Mouse (Mus musculus) liver, embryonic 15.5 days (tissue): ENCODE results near the gene Pradc1. TPM values are rescaled to one million over a fixed set of nuclear protein-coding genes. Genes with fewer than 3 reads are reported as not detected.
"Not testable (repeated sequence)": the region's sequence is repeated elsewhere in the genome, so short reads cannot be mapped to it uniquely, and the experiment has no call there.

Experiments
- ATAC-seq: fragments of 200-750 bp; cut with Nextera tagmentation; 2 replicates; pipeline ENCODE4 v1.8.0; 2017; ENCODE audit warnings: moderate number of reproducible peaks, mild to moderate bottlenecking, moderate library complexity; ENCODE audit not compliant: insufficient read depth
- H3K27ac ChIP-seq: fragments of 300-500 bp; sonication (generic); replicated peaks from 2 replicates; pipeline ENCODE4 v1.5.1; 2015; ENCODE audit warnings: mild to moderate bottlenecking, inconsistent platforms
- H3K27me3 ChIP-seq: fragments of 300-500 bp; sonication (generic); 2 replicates; pipeline ENCODE4 v1.6.1; 2015; ENCODE audit warnings: mild to moderate bottlenecking, inconsistent platforms
- H3K36me3 ChIP-seq: fragments of 300-500 bp; sonication (generic); replicated peaks from 2 replicates; pipeline ENCODE4 v1.6.1; 2015; ENCODE audit warnings: moderate library complexity, mild to moderate bottlenecking, inconsistent platforms
- H3K4me1 ChIP-seq: fragments of 300-500 bp; sonication (generic); replicated peaks from 2 replicates; pipeline ENCODE4 v1.6.1; 2015; ENCODE audit warnings: inconsistent platforms
- H3K4me2 ChIP-seq: fragments of 300-500 bp; sonication (generic); 2 replicates; pipeline ENCODE4 v1.6.1; 2015; ENCODE audit warnings: moderate library complexity, mild to moderate bottlenecking, inconsistent platforms
- H3K4me3 ChIP-seq: fragments of 300-500 bp; sonication (generic); replicated peaks from 2 replicates; pipeline ENCODE4 v1.5.1; 2015; ENCODE audit warnings: mild to moderate bottlenecking, inconsistent platforms
- H3K9ac ChIP-seq: fragments of 300-500 bp; sonication (generic); 2 replicates; pipeline ENCODE4 v1.6.1; 2015; ENCODE audit warnings: moderate library complexity, mild to moderate bottlenecking, inconsistent platforms
- H3K9me3 ChIP-seq: fragments of 300-500 bp; sonication (generic); replicated peaks from 2 replicates; pipeline ENCODE4 v1.6.1; 2016; ENCODE audit warnings: inconsistent platforms
- WGBS: fragments of 180-500 bp; shearing (Covaris S2); methylation state at CpG from one replicate; pipeline ENCODE4 v1.1.7; 2015; ENCODE audit warnings: mixed read lengths; ENCODE audit not compliant: insufficient replicate concordance; 5-methylcytosine and 5-hydroxymethylcytosine counted together
- polyA plus RNA-seq: library from polyadenylated mRNA; unstranded; fragments of >200 nt; fragmentation: Nextera tagmentation; extraction: Ambion mirVana; gene quantifications from 2 replicates; pipeline ENCODE4 v1.2.1, GENCODE M21; 2015

The Pradc1 gene
- polyA plus RNA-seq, 1 experiment from 2014 or later = 26.8 TPM

DNA sequence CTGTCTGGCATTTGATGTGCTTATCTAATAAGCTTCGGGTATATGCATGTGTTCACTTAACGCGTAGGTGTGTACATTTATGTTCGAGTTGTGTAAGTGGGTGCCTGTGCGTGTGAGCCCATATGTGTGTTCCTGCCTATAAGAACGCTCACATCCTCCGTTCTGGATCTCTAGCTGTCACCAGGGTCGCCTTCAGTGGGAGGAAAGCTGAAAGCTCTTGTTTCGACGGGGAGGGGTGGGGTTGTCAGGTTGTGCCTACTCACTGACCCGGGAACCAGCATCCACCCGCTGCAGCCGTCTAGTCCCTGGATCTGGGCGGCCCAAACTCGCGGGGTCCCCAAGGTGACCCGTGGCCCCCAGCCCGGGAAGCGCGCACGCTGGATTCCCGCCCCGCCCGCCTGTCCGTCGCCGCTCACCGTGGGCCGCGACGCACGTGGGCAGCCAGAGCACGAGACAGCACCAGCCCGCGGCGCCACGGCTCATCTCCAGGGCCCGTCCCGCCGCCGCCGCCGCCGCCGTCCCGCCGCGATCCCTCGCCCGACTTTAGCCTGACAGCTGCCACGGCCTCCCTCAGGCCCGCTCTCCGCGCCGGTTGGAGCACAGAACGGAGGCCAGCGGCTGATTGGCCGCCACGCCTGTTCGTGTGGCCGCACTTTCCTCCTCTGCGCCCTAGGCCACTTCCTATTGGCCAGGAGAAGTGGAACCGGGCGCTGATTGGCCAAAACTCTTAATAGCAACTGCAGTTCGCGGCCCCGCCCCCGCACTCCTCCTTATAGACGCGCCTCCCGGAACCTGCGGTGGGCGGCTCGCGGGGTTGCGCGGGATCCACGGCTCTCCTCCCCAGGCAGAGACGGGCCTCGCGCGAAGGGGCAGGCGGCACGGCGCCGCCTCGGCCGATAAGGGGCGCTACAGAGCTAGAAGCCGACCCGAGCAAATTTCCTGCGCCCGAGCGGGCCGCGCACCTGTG lies 790 bp downstream of the Pradc1 start, which contains the start of gene Cct7:
Cct7 (plus strand) TSS at position 818 of the 967 bp plus-strand sequence.
- peak; percentile 95 for ATAC-seq
- H3K4me3 ChIP-seq = peak within 1 kb of the TSS; percentile 81

DNA sequence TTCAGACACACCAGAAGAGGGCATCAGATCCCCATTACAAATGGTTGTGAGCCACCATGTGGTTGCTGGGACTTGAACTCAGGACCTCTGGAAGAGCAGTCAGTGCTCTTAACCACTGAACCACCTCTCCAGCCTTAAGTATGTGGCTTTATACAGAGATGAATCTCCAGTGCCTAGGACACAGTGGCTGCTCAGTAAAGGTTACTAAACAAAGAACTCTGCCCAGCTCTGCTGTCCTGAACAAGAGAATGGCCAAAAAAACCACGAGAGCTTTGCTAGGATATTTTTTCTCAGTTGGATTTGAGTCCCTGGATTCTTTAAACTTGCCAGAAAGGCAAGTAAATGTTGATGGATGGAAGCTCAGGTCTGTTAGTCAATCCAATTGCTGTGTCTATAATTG lies 1.6 kb downstream of the Pradc1 start:
- not testable (repeated sequence) for ATAC-seq, H3K9me3 ChIP-seq, H3K27me3 ChIP-seq
- Histone ChIP-seq H3K4me1 (peaks cover 41% of the 10 kb centered on the region), H3K27ac (peak overlapping the region; percentile 89; the same call in 1 of the 2 replicates), H3K9ac (peak overlapping the region; percentile 90), H3K36me3 (peaks cover 29% of the 10 kb centered on the region), H3K4me2 (peak overlapping the region; percentile 100), H3K4me3 (peak overlapping the region; percentile 81)
- WGBS = 34% methylated on average over 1 of the region's 1 CpGs

More for the DNA sequence above, 790 bp downstream of the Pradc1 start, which contains the start of gene Cct7:
- H3K4me1 ChIP-seq = peaks cover 47% of the 10 kb centered on the region
- WGBS = under 1% methylated on average over 96 of the region's 96 CpGs
- no peaks in the 10 kb centered on the region for H3K9me3 ChIP-seq
- peak within 1 kb of the TSS; percentile 90 for H3K9ac ChIP-seq
- peak within 1 kb of the TSS; percentile 95 for H3K27ac ChIP-seq
- H3K36me3 ChIP-seq = peaks cover 20% of the 10 kb centered on the region
- peak within 1 kb of the TSS; percentile 100 for H3K4me2 ChIP-seq
- H3K27me3 ChIP-seq = no peaks in the 10 kb centered on the region

DNA sequence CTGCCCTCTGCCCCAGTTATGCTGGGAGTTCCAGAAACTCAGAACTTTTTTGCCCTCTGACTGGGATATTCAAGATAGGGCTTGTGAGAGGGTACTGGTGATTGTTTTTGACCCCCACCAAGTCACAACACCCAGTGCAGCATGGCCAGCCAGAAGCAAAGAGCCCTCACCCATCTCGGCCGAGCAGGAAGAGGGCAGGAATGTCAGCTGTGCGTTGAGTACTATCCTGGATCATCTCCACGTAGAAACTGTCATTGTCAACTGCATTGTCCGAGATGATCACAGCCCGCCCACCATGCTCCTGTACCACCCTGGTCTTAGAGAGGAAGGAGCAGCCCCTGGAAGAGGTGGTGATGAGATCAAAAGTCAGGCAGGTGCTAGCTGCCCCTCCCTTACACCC lies 4.4 kb downstream of the Pradc1 start:
- Histone ChIP-seq H3K27ac (no peak overlapping the region), H3K4me1 (peaks cover 15% of the 10 kb centered on the region), H3K4me2 (no peak overlapping the region), H3K9me3 (no peaks in the 10 kb centered on the region), H3K4me3 (no peak overlapping the region), H3K9ac (no peak overlapping the region), H3K36me3 (peaks cover 41% of the 10 kb centered on the region), H3K27me3 (no peaks in the 10 kb centered on the region)
- no peak for ATAC-seq
- WGBS = 81% methylated on average over 6 of the region's 6 CpGs

DNA sequence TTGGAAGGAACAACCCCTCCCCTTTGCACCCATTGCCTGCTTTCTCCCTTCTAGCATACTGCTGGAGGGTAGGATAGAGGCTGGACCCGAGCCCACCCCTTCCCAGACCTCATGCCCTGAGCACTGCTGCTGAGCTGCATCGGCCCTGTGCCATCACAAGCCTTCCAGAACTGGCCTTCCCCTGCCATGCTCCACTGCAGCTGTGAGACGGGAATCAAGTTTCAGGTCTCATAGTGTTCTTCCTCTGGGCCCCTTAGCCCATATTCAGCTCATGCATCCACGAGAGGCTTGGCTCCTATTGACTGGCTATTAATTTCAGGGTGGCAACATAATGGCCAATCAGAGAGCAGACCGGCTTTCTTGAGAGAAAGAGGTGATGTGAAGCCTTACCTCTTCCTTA lies 6.5 kb downstream of the Pradc1 start:
- Histone ChIP-seq H3K36me3 (peaks cover 56% of the 10 kb centered on the region), H3K27me3 (no peaks in the 10 kb centered on the region), H3K9ac (no peak overlapping the region), H3K4me1 (peaks cover 7% of the 10 kb centered on the region), H3K4me2 (no peak overlapping the region), H3K9me3 (no peaks in the 10 kb centered on the region), H3K4me3 (no peak overlapping the region), H3K27ac (no peak overlapping the region)
- 77% methylated on average over 5 of the region's 5 CpGs for WGBS
- ATAC-seq = no peak

DNA sequence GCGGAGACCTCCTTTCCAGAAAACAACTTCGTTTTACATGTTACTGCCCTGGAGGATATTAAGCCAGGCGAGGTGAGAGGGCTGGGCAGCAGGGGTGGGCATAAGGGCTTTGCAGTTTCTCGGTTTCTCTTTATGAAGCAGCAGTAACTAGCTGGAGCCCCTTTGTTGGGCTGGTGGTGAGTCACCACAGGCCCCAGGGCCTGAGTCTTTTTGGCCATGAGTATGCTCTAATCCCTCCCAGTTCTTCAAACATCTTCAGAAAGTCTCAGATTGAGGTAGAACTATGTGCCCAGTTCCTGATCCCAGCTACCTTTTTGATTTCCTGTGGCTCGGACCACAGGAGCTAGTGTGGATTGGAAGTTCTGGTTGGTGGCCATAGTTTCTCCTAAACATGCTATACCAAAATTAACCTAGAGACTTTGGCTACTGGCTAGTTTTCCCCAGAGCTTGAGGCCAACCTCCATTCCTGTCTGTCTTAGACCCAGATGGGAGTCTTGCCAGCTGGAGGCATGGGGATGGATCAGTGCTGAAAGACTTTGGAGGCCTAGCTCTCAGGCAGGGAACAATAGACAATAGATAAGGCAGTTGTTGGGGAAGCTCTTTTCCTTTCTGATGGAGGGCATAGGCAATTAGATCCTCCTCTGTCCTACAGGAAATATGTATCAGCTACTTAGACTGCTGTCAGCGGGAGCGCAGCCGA lies 7.4 kb downstream of the Pradc1 start:
- no peak for ATAC-seq
- Histone ChIP-seq H3K9me3 (no peaks in the 10 kb centered on the region), H3K4me2 (no peak overlapping the region), H3K27me3 (no peaks in the 10 kb centered on the region), H3K27ac (no peak overlapping the region), H3K4me1 (no peaks in the 10 kb centered on the region), H3K9ac (no peak overlapping the region), H3K4me3 (no peak overlapping the region), H3K36me3 (peaks cover 65% of the 10 kb centered on the region)
- WGBS = 77% methylated on average over 8 of the region's 8 CpGs

DNA sequence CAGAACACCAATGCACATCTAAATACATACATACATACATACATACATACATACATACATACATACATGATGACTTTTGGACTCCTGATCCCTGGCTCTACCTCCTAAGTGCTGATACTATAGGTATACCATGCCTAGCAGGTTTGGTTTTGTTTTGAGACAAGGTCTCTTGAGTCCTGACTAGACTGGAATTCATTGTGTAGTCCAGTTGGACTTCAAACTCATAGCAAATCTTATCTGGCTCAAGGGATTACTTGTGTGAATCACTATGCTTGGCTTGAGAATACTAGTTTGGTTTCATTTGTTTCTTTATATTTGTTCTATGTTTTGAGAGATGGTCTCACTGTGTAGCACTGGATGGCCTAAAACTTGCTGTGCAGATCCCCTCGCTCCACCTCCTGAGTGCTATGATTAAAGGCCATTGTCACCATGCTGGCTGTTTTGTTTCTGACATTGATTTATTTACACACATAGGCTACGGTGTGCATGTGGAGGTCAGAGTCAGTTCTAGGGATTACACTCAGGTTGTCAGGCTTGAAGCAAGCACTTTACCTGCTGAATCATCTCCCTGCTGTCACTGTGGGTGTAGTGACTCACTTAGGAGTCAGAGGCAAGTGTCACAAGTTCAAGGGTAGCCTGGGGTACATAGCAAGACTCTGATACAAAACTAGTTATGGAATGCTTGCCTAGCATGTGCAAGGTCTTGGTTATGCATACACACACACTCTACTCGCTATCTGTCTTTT lies 8.1 kb downstream of the Pradc1 start:
- Histone ChIP-seq H3K36me3 (peaks cover 72% of the 10 kb centered on the region), H3K9ac (no peak overlapping the region), H3K4me2 (no peak overlapping the region), H3K4me3 (no peak overlapping the region), H3K4me1 (no peaks in the 10 kb centered on the region), H3K9me3 (no peaks in the 10 kb centered on the region), H3K27ac (no peak overlapping the region), H3K27me3 (no peaks in the 10 kb centered on the region)
- no peak for ATAC-seq
- WGBS = 74% methylated on average over 3 of the region's 3 CpGs

DNA sequence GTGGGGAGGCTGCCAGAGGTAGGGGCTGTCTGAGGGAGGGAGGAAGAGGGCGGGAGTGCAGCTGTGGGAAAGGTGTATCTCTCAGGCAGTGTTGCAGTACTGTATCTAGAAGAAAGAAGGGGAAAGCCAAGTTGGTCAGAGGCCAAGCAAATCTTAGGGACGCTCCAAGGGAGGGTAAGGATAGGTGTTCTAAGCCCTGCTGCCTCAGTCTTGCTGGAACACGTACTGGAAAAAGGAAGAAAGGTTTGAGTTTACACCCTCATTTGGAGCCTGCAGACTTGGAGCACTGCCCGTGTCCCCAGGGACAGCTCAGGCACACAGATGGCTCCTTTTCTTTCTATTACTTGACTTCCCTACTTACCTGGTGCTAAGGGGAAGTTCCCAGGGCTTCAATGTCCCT lies 10.6 kb downstream of the Pradc1 start:
- no peak for ATAC-seq
- Histone ChIP-seq H3K36me3 (peaks cover 59% of the 10 kb centered on the region), H3K4me2 (no peak overlapping the region), H3K27ac (no peak overlapping the region), H3K9me3 (no peaks in the 10 kb centered on the region), H3K4me3 (no peak overlapping the region), H3K27me3 (no peaks in the 10 kb centered on the region), H3K4me1 (no peaks in the 10 kb centered on the region), H3K9ac (no peak overlapping the region)
- 63% methylated on average over 4 of the region's 4 CpGs for WGBS

DNA sequence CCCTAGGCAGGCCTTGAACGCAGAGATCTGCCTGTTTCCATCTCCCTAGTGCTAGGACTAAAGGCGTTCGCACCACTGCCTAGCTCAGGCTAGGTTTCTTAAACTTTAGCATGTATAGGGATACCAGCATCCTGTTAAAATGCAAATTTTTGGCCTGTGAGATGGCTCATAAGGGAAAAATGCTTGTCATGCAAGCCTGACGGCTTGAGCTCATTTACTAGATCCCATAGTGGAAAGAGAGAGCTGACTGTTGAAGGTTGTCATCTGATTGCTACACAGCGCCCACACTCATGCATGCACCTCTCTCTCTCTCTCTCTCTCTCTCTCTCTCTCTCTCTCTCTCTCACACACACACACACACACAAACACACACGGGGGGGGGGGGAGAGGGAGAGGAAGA lies 15.1 kb downstream of the Pradc1 start:
- H3K9ac ChIP-seq = no peak overlapping the region
- no peak for ATAC-seq
- no peak overlapping the region for H3K4me2 ChIP-seq
- H3K27ac ChIP-seq = no peak overlapping the region
- peaks cover 26% of the 10 kb centered on the region for H3K4me1 ChIP-seq
- no peaks in the 10 kb centered on the region for H3K27me3 ChIP-seq
- H3K36me3 ChIP-seq = peaks cover 35% of the 10 kb centered on the region
- H3K9me3 ChIP-seq = no peaks in the 10 kb centered on the region
- H3K4me3 ChIP-seq = no peak overlapping the region
- WGBS = 70% methylated on average over 5 of the region's 6 CpGs

DNA sequence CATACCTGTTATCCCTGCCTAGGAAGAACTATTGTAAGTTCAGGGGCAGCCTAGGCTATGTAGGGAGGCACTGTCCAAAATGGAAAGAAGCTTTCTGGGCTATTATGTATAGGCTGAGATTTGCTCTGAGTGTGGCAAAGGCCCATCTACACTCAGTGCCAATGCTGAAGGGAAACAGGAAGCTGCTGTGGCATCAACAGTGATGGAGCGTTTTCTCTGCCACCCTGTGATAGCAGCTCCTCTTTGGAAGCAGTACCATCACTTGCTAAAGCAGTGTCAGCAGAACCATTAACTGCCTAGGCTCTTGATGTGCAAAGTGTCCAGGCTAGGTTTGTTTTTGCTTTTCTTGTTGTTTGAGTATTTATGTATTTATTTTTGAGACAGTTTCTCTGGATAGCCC lies 15.6 kb downstream of the Pradc1 start:
- no peak overlapping the region for H3K27ac ChIP-seq
- no peaks in the 10 kb centered on the region for H3K9me3 ChIP-seq
- WGBS = 53% methylated on average over 1 of the region's 1 CpGs
- peaks cover 31% of the 10 kb centered on the region for H3K4me1 ChIP-seq
- no peak overlapping the region for H3K4me2 ChIP-seq
- peaks cover 31% of the 10 kb centered on the region for H3K36me3 ChIP-seq
- H3K9ac ChIP-seq = no peak overlapping the region
- no peak for ATAC-seq
- no peak overlapping the region for H3K4me3 ChIP-seq
- no peaks in the 10 kb centered on the region for H3K27me3 ChIP-seq

DNA sequence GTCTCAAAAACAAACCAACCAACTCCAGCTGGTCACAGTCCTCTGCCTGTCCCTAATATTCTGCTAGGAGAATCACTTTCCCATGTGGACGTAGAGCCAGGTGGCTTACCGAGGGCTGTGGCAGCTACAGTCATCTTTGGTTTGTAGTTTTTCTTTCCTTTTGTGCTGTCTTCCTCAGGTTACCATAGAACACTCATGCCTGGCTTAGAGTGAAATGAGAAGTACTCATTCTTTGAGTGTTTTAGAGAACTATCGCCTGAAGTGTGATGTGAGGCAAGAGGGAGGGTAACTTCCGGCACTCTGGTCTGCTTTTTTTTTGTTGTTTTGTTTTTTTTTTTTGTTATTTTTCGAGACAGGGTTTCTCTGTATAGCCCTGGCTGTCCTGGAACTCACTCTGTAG lies 17.9 kb downstream of the Pradc1 start:
- Histone ChIP-seq H3K27me3 (0 out of 2 replicates have a peak, but pooled peaks cover 8% of the 10 kb centered on the region), H3K9me3 (no peaks in the 10 kb centered on the region), H3K4me3 (no peak overlapping the region), H3K4me1 (peaks cover 31% of the 10 kb centered on the region), H3K36me3 (peaks cover 8% of the 10 kb centered on the region; the same call in 1 of the 2 replicates), H3K4me2 (peak overlapping the region; percentile 83; the same call in 1 of the 2 replicates), H3K27ac (0 out of 2 replicates have a peak overlapping the region, but pooled peaks have one; percentile 55), H3K9ac (no peak overlapping the region)
- no peak for ATAC-seq
- 56% methylated on average over 5 of the region's 5 CpGs for WGBS
